Mouse (Mus musculus): ENCODE results near the gene Eps8l3. TPM values are rescaled to one million over a fixed set of nuclear protein-coding genes. Genes with fewer than 3 reads are reported as not detected.

Gene Eps8l3
- polyA plus RNA-seq, 1 experiment from 2014 or later = not detected

DNA sequence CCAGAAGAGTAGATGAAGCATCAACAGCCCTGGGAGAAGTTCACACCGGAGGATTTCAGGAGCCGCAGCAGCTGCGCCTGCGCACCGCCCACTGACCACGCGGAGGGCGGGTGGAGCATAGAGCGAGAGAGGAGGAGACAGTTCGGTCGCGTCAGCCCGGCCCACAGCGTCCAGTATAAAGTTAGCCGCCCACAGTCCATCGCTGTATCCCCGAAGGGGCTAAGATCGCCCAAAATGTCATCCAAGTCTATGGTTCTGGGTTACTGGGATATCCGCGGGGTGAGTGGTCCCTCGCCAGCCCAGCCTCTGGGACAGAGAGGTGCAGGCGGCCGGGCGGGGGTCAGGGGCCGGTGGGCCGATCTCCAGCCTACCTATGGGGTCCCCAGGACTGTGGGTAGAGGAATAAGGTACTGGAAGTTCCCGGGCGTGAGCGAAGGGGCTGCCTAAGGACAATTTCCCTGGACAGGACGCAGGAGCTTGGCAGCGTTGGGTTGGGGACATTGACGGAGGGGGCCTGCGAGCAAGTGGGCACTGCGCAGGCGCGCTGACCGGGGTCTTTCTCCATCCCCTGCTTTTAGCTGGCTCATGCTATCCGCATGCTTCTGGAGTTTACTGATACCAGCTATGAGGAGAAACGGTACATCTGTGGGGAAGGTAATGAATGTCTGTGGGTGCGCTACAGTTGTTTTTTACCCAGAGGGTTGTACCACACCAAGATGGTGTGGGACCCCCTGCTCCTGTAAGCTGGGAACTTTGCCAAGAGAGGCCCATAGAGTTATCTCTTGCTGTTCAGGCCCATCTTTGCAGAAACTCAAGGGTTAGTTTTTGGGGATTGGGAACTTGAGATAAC, 18.9 kb downstream of the Eps8l3 start, which contains the start of gene Gstm5:
TSS of gene Gstm5 (plus strand) at position 102 of the 850 bp plus-strand sequence.
- H3K27ac ChIP-seq (ENCODE audit: low read depth, low read length) = peak within 1 kb of the TSS; percentile 57; the same call in 1 of the 2 replicates
- peak within 1 kb of the TSS; percentile 75 for H3K4me3 ChIP-seq (ENCODE audit: low read depth, low read length)
- peak within 1 kb of the TSS; percentile 78 for H3K4me2 ChIP-seq (ENCODE audit: low read depth, low read length, severe bottlenecking)
- WGBS = 6% methylated on average over 40 of the region's 40 CpGs
- no peaks in the 10 kb centered on the region for H3K9me3 ChIP-seq (ENCODE audit: control insufficient read depth, low read length)
- peak within 1 kb of the TSS; percentile 92 for H3K9ac ChIP-seq (ENCODE audit: low read length)
- DNase-seq (ENCODE audit: low spot score) (peak; percentile 91), ATAC-seq (replicated peaks; ENCODE audit: low FRiP score) (peak; percentile 95)
- peaks cover 2% of the 10 kb centered on the region; the same call in 1 of the 2 replicates for H3K4me1 ChIP-seq (replicated peaks; ENCODE audit: control insufficient read depth, insufficient read depth, low read length)
- no peaks in the 10 kb centered on the region; the same call in 1 of the 2 replicates for H3K36me3 ChIP-seq (ENCODE audit: control insufficient read depth, insufficient read depth, low read length)
- no peaks in the 10 kb centered on the region for H3K27me3 ChIP-seq (ENCODE audit: control insufficient read depth, insufficient read depth, low read length)

GRCm38 (mm10) chr3:107898691-107899090, 21.7 kb downstream of the Eps8l3 start:
- H3K9ac ChIP-seq (ENCODE audit: low read length) = no peak overlapping the region
- DNase-seq (ENCODE audit: low spot score) = no peak
- H3K4me1 ChIP-seq (replicated peaks; ENCODE audit: control insufficient read depth, insufficient read depth, low read length) = peaks cover 2% of the 10 kb centered on the region; the same call in 1 of the 2 replicates
- WGBS = 94% methylated on average over 13 of the region's 13 CpGs
- ATAC-seq (replicated peaks; ENCODE audit: low FRiP score) = no peak
- H3K9me3 ChIP-seq (ENCODE audit: control insufficient read depth, low read length) = no peaks in the 10 kb centered on the region
- H3K27me3 ChIP-seq (ENCODE audit: control insufficient read depth, insufficient read depth, low read length) = no peaks in the 10 kb centered on the region
- H3K4me2 ChIP-seq (ENCODE audit: low read depth, low read length, severe bottlenecking) = no peak overlapping the region
- no peak overlapping the region for H3K27ac ChIP-seq (ENCODE audit: low read depth, low read length)
- H3K36me3 ChIP-seq (ENCODE audit: control insufficient read depth, insufficient read depth, low read length) = no peaks in the 10 kb centered on the region; the same call in 1 of the 2 replicates
- H3K4me3 ChIP-seq (ENCODE audit: low read depth, low read length) = no peak overlapping the region

DNA sequence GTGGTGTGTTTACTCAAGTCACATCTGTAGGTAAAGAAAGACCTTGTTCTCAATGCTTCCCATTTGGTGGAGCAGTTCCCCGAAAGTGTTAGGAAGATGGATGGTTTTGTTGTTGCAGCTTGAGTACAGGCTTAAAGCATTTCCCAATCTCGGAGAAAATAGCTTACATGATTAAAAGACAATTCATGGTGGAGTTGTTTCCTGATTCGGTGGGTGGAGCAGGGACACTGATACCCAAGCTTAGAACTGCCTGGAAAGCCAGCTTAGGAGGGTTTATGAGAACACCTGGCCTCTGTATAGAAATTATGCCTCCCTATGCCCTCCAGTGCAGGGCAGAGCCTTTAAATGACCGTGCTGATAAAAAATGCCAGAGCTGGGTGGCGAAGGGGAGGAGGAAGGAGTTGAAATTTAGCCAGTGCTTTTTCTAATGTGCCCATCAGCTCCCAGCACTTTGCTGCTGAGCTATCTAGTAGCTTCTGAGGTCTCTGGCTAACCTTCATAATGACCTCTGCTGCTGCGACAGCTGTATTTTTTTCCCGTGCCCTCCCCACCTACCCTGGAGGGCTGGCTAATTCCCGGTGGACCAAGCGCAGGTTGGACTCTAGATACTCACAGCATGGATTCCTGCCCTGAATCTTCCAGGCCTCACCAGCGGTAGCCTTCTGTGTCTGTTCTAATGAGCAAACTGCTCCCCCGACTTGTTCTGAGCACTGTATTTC, 24.1 kb downstream of the Eps8l3 start:
- WGBS = 74% methylated on average over 11 of the region's 11 CpGs
- no peak for ATAC-seq (replicated peaks; ENCODE audit: low FRiP score)
- Histone ChIP-seq H3K4me1 (replicated peaks; ENCODE audit: control insufficient read depth, insufficient read depth, low read length) (no peaks in the 10 kb centered on the region), H3K9me3 (ENCODE audit: control insufficient read depth, low read length) (no peaks in the 10 kb centered on the region), H3K4me3 (ENCODE audit: low read depth, low read length) (no peak overlapping the region), H3K9ac (ENCODE audit: low read length) (no peak overlapping the region), H3K36me3 (ENCODE audit: control insufficient read depth, insufficient read depth, low read length) (no peaks in the 10 kb centered on the region; the same call in 1 of the 2 replicates), H3K27me3 (ENCODE audit: control insufficient read depth, insufficient read depth, low read length) (no peaks in the 10 kb centered on the region), H3K27ac (ENCODE audit: low read depth, low read length) (no peak overlapping the region), H3K4me2 (ENCODE audit: low read depth, low read length, severe bottlenecking) (no peak overlapping the region)
- no peak for DNase-seq (ENCODE audit: low spot score)

- Histone ChIP-seq H3K4me1 (replicated peaks; ENCODE audit: control insufficient read depth, insufficient read depth, low read length) (no peaks in the 10 kb centered on the region), H3K36me3 (ENCODE audit: control insufficient read depth, insufficient read depth, low read length) (no peaks in the 10 kb centered on the region), H3K9ac (ENCODE audit: low read length) (no peak overlapping the region), H3K4me2 (ENCODE audit: low read depth, low read length, severe bottlenecking) (no peak overlapping the region), H3K4me3 (ENCODE audit: low read depth, low read length) (no peak overlapping the region), H3K27ac (ENCODE audit: low read depth, low read length) (no peak overlapping the region), H3K9me3 (ENCODE audit: control insufficient read depth, low read length) (no peaks in the 10 kb centered on the region), H3K27me3 (ENCODE audit: control insufficient read depth, insufficient read depth, low read length) (no peaks in the 10 kb centered on the region)
- WGBS = 66% methylated on average over 6 of the region's 6 CpGs
- DNase-seq (ENCODE audit: low spot score) = no peak
- no peak for ATAC-seq (replicated peaks; ENCODE audit: low FRiP score)
These were observed 28.9 kb downstream of the Eps8l3 start for GRCm38 (mm10) chr3:107905942-107906341.

GRCm38 (mm10) chr3:107916674-107917073, 39.6 kb downstream of the Eps8l3 start:
- H3K36me3 ChIP-seq (ENCODE audit: control insufficient read depth, insufficient read depth, low read length) = no peaks in the 10 kb centered on the region
- DNase-seq (ENCODE audit: low spot score) = no peak
- ATAC-seq (replicated peaks; ENCODE audit: low FRiP score) = no peak
- H3K27me3 ChIP-seq (ENCODE audit: control insufficient read depth, insufficient read depth, low read length) = no peaks in the 10 kb centered on the region
- no peak overlapping the region for H3K4me3 ChIP-seq (ENCODE audit: low read depth, low read length)
- H3K9me3 ChIP-seq (ENCODE audit: control insufficient read depth, low read length) = no peaks in the 10 kb centered on the region
- no peak overlapping the region for H3K27ac ChIP-seq (ENCODE audit: low read depth, low read length)
- 80% methylated on average over 15 of the region's 15 CpGs for WGBS
- no peak overlapping the region for H3K9ac ChIP-seq (ENCODE audit: low read length)
- no peak overlapping the region for H3K4me2 ChIP-seq (ENCODE audit: low read depth, low read length, severe bottlenecking)
- no peaks in the 10 kb centered on the region for H3K4me1 ChIP-seq (replicated peaks; ENCODE audit: control insufficient read depth, insufficient read depth, low read length)

GRCm38 (mm10) chr3:107917097-107917496, 40.1 kb downstream of the Eps8l3 start:
- Histone ChIP-seq H3K27ac (ENCODE audit: low read depth, low read length) (no peak overlapping the region), H3K4me3 (ENCODE audit: low read depth, low read length) (no peak overlapping the region), H3K4me1 (replicated peaks; ENCODE audit: control insufficient read depth, insufficient read depth, low read length) (no peaks in the 10 kb centered on the region), H3K9ac (ENCODE audit: low read length) (no peak overlapping the region), H3K36me3 (ENCODE audit: control insufficient read depth, insufficient read depth, low read length) (no peaks in the 10 kb centered on the region), H3K4me2 (ENCODE audit: low read depth, low read length, severe bottlenecking) (no peak overlapping the region), H3K27me3 (ENCODE audit: control insufficient read depth, insufficient read depth, low read length) (no peaks in the 10 kb centered on the region), H3K9me3 (ENCODE audit: control insufficient read depth, low read length) (no peaks in the 10 kb centered on the region)
- WGBS = 78% methylated on average over 3 of the region's 3 CpGs
- ATAC-seq (replicated peaks; ENCODE audit: low FRiP score) (no peak), DNase-seq (ENCODE audit: low spot score) (no peak)

DNA sequence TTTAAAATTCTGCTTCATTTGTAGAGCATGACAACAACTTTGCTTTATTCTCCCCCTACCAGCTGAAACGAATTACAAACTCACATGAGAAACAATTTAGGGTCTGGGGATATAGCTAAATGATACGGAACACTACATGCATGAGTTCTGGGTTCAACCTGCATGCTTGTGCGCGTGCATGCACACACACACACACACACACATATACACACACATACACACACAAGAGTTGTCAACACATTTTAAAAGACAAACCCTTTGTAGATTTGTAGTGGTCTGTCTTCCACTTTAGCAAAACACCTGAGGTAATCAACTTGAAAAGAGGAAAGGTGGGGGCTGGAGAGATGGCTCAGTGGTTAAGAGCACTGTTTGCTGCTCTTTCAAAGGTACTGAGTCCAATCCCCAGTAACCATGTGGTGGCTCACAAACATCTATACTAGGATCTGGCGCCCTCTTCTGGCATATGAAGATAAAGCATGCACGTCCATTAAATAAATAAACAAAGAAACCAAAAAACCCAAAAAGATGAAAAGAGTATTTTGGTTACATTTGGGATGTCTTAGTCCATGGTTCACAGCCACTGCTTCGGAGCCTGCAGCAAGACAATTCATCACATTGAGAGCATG, 40.9 kb downstream of the Eps8l3 start:
- Histone ChIP-seq H3K4me2 (ENCODE audit: low read depth, low read length, severe bottlenecking) (no peak overlapping the region), H3K4me3 (ENCODE audit: low read depth, low read length) (no peak overlapping the region), H3K27ac (ENCODE audit: low read depth, low read length) (no peak overlapping the region), H3K9ac (ENCODE audit: low read length) (no peak overlapping the region), H3K4me1 (replicated peaks; ENCODE audit: control insufficient read depth, insufficient read depth, low read length) (no peaks in the 10 kb centered on the region), H3K9me3 (ENCODE audit: control insufficient read depth, low read length) (no peaks in the 10 kb centered on the region), H3K36me3 (ENCODE audit: control insufficient read depth, insufficient read depth, low read length) (no peaks in the 10 kb centered on the region), H3K27me3 (ENCODE audit: control insufficient read depth, insufficient read depth, low read length) (no peaks in the 10 kb centered on the region)
- ATAC-seq (replicated peaks; ENCODE audit: low FRiP score) (peak; percentile 75; the same call in 1 of the 2 replicates), DNase-seq (ENCODE audit: low spot score) (no peak)
- 61% methylated on average over 7 of the region's 7 CpGs for WGBS

- Histone ChIP-seq H3K4me1 (replicated peaks; ENCODE audit: control insufficient read depth, insufficient read depth, low read length) (no peaks in the 10 kb centered on the region), H3K36me3 (ENCODE audit: control insufficient read depth, insufficient read depth, low read length) (no peaks in the 10 kb centered on the region), H3K9ac (ENCODE audit: low read length) (no peak overlapping the region), H3K9me3 (ENCODE audit: control insufficient read depth, low read length) (no peaks in the 10 kb centered on the region), H3K27me3 (ENCODE audit: control insufficient read depth, insufficient read depth, low read length) (no peaks in the 10 kb centered on the region), H3K4me3 (ENCODE audit: low read depth, low read length) (no peak overlapping the region), H3K27ac (ENCODE audit: low read depth, low read length) (no peak overlapping the region), H3K4me2 (ENCODE audit: low read depth, low read length, severe bottlenecking) (no peak overlapping the region)
- WGBS = 91% methylated on average over 5 of the region's 5 CpGs
- DNase-seq (ENCODE audit: low spot score) (no peak), ATAC-seq (replicated peaks; ENCODE audit: low FRiP score) (no peak)
These were observed 43.3 kb downstream of the Eps8l3 start for GRCm38 (mm10) chr3:107920348-107920747.

Measured in forebrain, embryonic 11.5 days (tissue).